Mouse (Mus musculus): ENCODE measurements around the gene Gadd45g. TPM values are rescaled to one million over a fixed set of nuclear protein-coding genes. Genes with fewer than 3 reads are reported as not detected.
"Not testable (repeated sequence)": the region's sequence is repeated elsewhere in the genome, so short reads cannot be mapped to it uniquely, and the experiment has no call there.

The Gadd45g gene
- total RNA-seq, 2 experiments from 2014 or later, result 10.1 to 33.9 TPM

- no peak for DNase-seq
- intact Hi-C loops (cut with DNase I; ENCODE audit: low total_unique reads), result loop anchor here (10.0 kb wide), 2 partner anchors 704 to 794 kb away; partner anchors contain the start of gene Diras2
Measured at GRCm38 (mm10) chr13:51830744-51831450, 15.6 kb upstream of the Gadd45g start.

- intact Hi-C loops (cut with DNase I; ENCODE audit: low total_unique reads), result loop anchor here (10.0 kb wide), 2 partner anchors 702 to 792 kb away; partner anchors contain the start of gene Diras2
- no peak for DNase-seq
Measured at GRCm38 (mm10) chr13:51832491-51832890, 14.0 kb upstream of the Gadd45g start.

GRCm38 (mm10) chr13:51833611-51834010 lies 12.9 kb upstream of the Gadd45g start:
- intact Hi-C loops (cut with DNase I; ENCODE audit: low total_unique reads), result loop anchor here (10.0 kb wide), 2 partner anchors 701 to 791 kb away; partner anchors contain the start of gene Diras2
- DNase-seq, result no peak

- DNase-seq, result not testable (repeated sequence)
- intact Hi-C loops (cut with DNase I; ENCODE audit: low total_unique reads), result loop anchor here (10.0 kb wide), 2 partner anchors 701 to 791 kb away; partner anchors contain the start of gene Diras2
Measured at GRCm38 (mm10) chr13:51834024-51834423, 12.5 kb upstream of the Gadd45g start.

GRCm38 (mm10) chr13:51834520-51834919 lies 12.0 kb upstream of the Gadd45g start:
- DNase-seq, result no peak
- intact Hi-C loops (cut with DNase I; ENCODE audit: low total_unique reads), result loop anchor here (10.0 kb wide), 2 partner anchors 700 to 790 kb away; partner anchors contain the start of gene Diras2

GRCm38 (mm10) chr13:51835208-51835607 lies 11.3 kb upstream of the Gadd45g start:
- intact Hi-C loops (cut with DNase I; ENCODE audit: low total_unique reads), result loop anchor here (10.0 kb wide), 2 partner anchors 700 to 790 kb away; partner anchors contain the start of gene Diras2

GRCm38 (mm10) chr13:51837402-51837801 lies 9.1 kb upstream of the Gadd45g start:
- no peak for DNase-seq
- intact Hi-C loops (cut with DNase I; ENCODE audit: low total_unique reads), result loop anchor here (10.0 kb wide), 2 partner anchors 697 to 787 kb away; partner anchors contain the start of gene Diras2

More at GRCm38 (mm10) chr13:51835208-51835607, 11.3 kb upstream of the Gadd45g start:
- not testable (repeated sequence) for DNase-seq

GRCm38 (mm10) chr13:51839250-51840026 lies 7.0 kb upstream of the Gadd45g start:
- intact Hi-C loops (cut with DNase I; ENCODE audit: low total_unique reads), result loop anchor here (5.0 to 10.0 kb wide), 4 partner anchors 185 to 785 kb away; partner anchors contain the start of gene Diras2
- DNase-seq, result no peak

GRCm38 (mm10) chr13:51840702-51841101 lies 5.8 kb upstream of the Gadd45g start:
- no peak for DNase-seq
- intact Hi-C loops (cut with DNase I; ENCODE audit: low total_unique reads), result loop anchor here (5.0 to 10.0 kb wide), 2 partner anchors 184 to 382 kb away; no protein-coding TSS in a partner anchor

- intact Hi-C loops (cut with DNase I; ENCODE audit: low total_unique reads), result loop anchor here (5.0 to 10.0 kb wide), 2 partner anchors 183 to 381 kb away; no protein-coding TSS in a partner anchor
- DNase-seq, result no peak
Measured at GRCm38 (mm10) chr13:51841541-51842115, 4.8 kb upstream of the Gadd45g start.

- no peak for DNase-seq
- intact Hi-C loops (cut with DNase I; ENCODE audit: low total_unique reads), result loop anchor here (5.0 to 10.0 kb wide), 2 partner anchors 183 to 380 kb away; no protein-coding TSS in a partner anchor
Measured at GRCm38 (mm10) chr13:51842191-51842590, 4.3 kb upstream of the Gadd45g start.

- intact Hi-C loops (cut with DNase I; ENCODE audit: low total_unique reads), result loop anchor here (5.0 to 10.0 kb wide), 2 partner anchors 182 to 380 kb away; no protein-coding TSS in a partner anchor
- DNase-seq, result no peak
Measured at GRCm38 (mm10) chr13:51842773-51843172, 3.7 kb upstream of the Gadd45g start.

- intact Hi-C loops (cut with DNase I; ENCODE audit: low total_unique reads), result loop anchor here (5.0 to 10.0 kb wide), 2 partner anchors 182 to 379 kb away; no protein-coding TSS in a partner anchor
- no peak for DNase-seq
Measured at GRCm38 (mm10) chr13:51843298-51843697, 3.2 kb upstream of the Gadd45g start.

GRCm38 (mm10) chr13:51844118-51844517 lies 2.4 kb upstream of the Gadd45g start:
- intact Hi-C loops (cut with DNase I; ENCODE audit: low total_unique reads), result loop anchor here (5.0 to 10.0 kb wide), 2 partner anchors 181 to 378 kb away; no protein-coding TSS in a partner anchor
- no peak for DNase-seq

- intact Hi-C loops (cut with DNase I; ENCODE audit: low total_unique reads), result loop anchor here (5.0 to 10.0 kb wide), 3 partner anchors 58 to 378 kb away; no protein-coding TSS in a partner anchor
- peak; percentile 78 for DNase-seq
Measured at GRCm38 (mm10) chr13:51844661-51845060, 1.8 kb upstream of the Gadd45g start.

GRCm38 (mm10) chr13:51845072-51845471 lies 1.4 kb upstream of the Gadd45g start:
- no peak for DNase-seq
- intact Hi-C loops (cut with DNase I; ENCODE audit: low total_unique reads), result loop anchor here (5.0 to 10.0 kb wide), 2 partner anchors 57 to 180 kb away; no protein-coding TSS in a partner anchor

- intact Hi-C loops (cut with DNase I; ENCODE audit: low total_unique reads), result loop anchor here (5.0 to 10.0 kb wide), 2 partner anchors 57 to 179 kb away; no protein-coding TSS in a partner anchor
Measured at GRCm38 (mm10) chr13:51845591-51846191, 787 bp upstream of the Gadd45g start.

More at GRCm38 (mm10) chr13:51845591-51846191, 787 bp upstream of the Gadd45g start:
- DNase-seq, result peak; percentile 86
